Mouse (Mus musculus): ENCODE data around the gene Dennd5b. TPM values are rescaled to one million over a fixed set of nuclear protein-coding genes. Genes with fewer than 3 reads are reported as not detected.
"Not testable (repeated sequence)": the region's sequence is repeated elsewhere in the genome, so short reads cannot be mapped to it uniquely, and the experiment has no call there.

Dennd5b gene
- polyA plus RNA-seq, 1 experiment from 2014 or later = 9.6 TPM

GRCm38 (mm10) chr6:149139011-149139410, 37.5 kb upstream of the Dennd5b start:
- Histone ChIP-seq H3K4me3 (ENCODE audit: low read depth, low read length) (no peak overlapping the region), H3K4me2 (replicated peaks; ENCODE audit: low read depth) (no peak overlapping the region), H3K27me3 (replicated peaks; ENCODE audit: control insufficient read depth, insufficient read depth, low read length) (no peaks in the 10 kb centered on the region), H3K36me3 (ENCODE audit: control insufficient read depth, insufficient read depth) (no peaks in the 10 kb centered on the region), H3K4me1 (replicated peaks; ENCODE audit: control insufficient read depth, insufficient read depth, low read length) (no peaks in the 10 kb centered on the region), H3K27ac (ENCODE audit: low read depth, low read length) (no peak overlapping the region), H3K9me3 (ENCODE audit: control insufficient read depth) (no peaks in the 10 kb centered on the region), H3K9ac (ENCODE audit: low read depth, low read length) (no peak overlapping the region)
- 91% methylated on average over 3 of the region's 3 CpGs for whole genome bisulfite sequencing
- no peak for TF ChIP-seq CTCF (IDR thresholded peaks at IDR 0.05; ENCODE audit: low read depth)
- no peak for ATAC-seq

DNA sequence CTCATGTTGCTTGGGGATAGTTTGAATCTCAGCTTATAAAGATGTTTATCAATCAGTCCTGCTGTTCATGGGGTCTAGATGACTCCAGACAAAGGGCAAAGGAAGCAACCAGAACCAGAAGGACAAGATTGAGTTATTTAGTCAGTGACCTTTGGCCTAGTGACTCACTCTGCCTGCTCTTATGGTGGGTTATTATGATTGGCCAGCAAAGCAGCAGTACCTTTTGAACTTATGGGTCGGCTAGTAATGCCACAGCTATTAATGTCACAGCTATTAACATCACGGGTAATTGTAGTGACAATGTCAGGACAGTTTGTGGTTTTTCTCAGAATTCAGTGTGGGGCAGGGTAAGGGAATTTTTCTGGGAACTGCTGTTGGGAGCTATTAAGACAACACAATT, 36.5 kb upstream of the Dennd5b start:
- WGBS = 32% methylated on average over 2 of the region's 2 CpGs
- Histone ChIP-seq H3K4me1 (replicated peaks; ENCODE audit: control insufficient read depth, insufficient read depth, low read length) (no peaks in the 10 kb centered on the region), H3K27me3 (replicated peaks; ENCODE audit: control insufficient read depth, insufficient read depth, low read length) (no peaks in the 10 kb centered on the region), H3K9ac (ENCODE audit: low read depth, low read length) (no peak overlapping the region), H3K4me3 (ENCODE audit: low read depth, low read length) (no peak overlapping the region), H3K4me2 (replicated peaks; ENCODE audit: low read depth) (no peak overlapping the region), H3K36me3 (ENCODE audit: control insufficient read depth, insufficient read depth) (no peaks in the 10 kb centered on the region), H3K9me3 (ENCODE audit: control insufficient read depth) (no peaks in the 10 kb centered on the region), H3K27ac (ENCODE audit: low read depth, low read length) (no peak overlapping the region)
- no peak for TF ChIP-seq CTCF (IDR thresholded peaks at IDR 0.05; ENCODE audit: low read depth)
- peak; percentile 44; the same call in 1 of the 2 replicates for ATAC-seq

DNA sequence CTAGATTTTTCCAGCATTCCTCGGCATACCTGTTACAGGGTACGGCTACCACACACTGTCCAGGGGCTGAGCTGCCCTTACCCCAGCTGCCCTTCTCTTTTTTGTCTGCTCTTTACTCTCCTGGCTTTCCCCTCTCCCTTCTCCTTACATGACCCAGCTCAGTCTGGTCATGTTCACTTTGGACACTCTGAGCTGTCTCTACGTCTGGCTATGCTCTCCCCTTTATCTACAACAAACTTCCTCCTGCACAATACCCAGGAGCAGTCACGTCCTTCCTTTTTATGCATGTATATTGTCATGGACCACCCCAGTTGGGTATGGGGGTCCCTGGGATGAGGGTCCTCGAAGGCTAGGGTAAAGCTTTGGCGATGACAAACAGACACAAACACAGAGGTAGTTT, 34.2 kb upstream of the Dennd5b start:
- WGBS = 59% methylated on average over 6 of the region's 6 CpGs
- TF ChIP-seq CTCF (IDR thresholded peaks at IDR 0.05; ENCODE audit: low read depth) = no peak
- ATAC-seq = no peak
- H3K4me2 ChIP-seq (replicated peaks; ENCODE audit: low read depth) = no peak overlapping the region
- no peak overlapping the region for H3K9ac ChIP-seq (ENCODE audit: low read depth, low read length)
- H3K4me1 ChIP-seq (replicated peaks; ENCODE audit: control insufficient read depth, insufficient read depth, low read length) = 0 out of 2 replicates have a peak, but pooled peaks cover 2% of the 10 kb centered on the region
- no peaks in the 10 kb centered on the region for H3K9me3 ChIP-seq (ENCODE audit: control insufficient read depth)
- no peak overlapping the region for H3K4me3 ChIP-seq (ENCODE audit: low read depth, low read length)
- H3K27ac ChIP-seq (ENCODE audit: low read depth, low read length) = no peak overlapping the region
- H3K36me3 ChIP-seq (ENCODE audit: control insufficient read depth, insufficient read depth) = no peaks in the 10 kb centered on the region
- no peaks in the 10 kb centered on the region for H3K27me3 ChIP-seq (replicated peaks; ENCODE audit: control insufficient read depth, insufficient read depth, low read length)

DNA sequence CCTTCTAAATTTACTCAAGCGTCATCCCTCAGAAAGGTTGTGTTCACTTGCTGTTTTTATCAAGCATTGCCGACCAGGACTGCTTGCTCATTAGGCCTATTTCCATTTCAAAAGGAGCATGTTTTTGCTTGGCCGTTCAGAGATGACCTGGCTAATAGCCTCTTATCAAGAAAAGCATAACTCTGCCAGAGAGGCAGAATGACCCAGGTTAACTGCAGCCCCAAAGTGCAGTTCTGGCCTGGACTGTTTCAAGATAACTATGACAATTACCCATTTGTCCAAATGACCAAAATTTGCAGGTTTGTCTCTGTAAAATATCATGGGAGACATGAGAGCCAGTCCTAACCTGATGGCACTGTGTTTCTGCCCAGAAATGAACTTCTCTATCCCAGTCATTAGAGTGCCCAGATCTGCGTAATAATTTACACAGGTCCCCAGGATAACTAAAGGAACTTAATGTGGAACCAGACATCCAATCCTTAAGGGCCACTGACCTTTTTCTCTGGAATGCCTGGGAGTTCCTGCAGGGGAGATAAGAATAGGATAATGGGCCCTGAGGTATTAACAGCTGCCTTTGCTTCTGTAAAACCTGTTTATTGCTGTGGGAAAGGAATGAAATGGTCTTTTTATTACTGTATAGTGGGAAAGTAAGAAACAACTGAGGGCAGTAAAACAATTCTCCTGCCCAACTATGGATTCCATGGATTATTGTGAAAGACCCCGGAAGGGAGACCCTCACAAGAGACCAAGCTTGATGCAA, 33.1 kb upstream of the Dennd5b start:
- H3K9ac ChIP-seq (ENCODE audit: low read depth, low read length) = no peak overlapping the region

DNA sequence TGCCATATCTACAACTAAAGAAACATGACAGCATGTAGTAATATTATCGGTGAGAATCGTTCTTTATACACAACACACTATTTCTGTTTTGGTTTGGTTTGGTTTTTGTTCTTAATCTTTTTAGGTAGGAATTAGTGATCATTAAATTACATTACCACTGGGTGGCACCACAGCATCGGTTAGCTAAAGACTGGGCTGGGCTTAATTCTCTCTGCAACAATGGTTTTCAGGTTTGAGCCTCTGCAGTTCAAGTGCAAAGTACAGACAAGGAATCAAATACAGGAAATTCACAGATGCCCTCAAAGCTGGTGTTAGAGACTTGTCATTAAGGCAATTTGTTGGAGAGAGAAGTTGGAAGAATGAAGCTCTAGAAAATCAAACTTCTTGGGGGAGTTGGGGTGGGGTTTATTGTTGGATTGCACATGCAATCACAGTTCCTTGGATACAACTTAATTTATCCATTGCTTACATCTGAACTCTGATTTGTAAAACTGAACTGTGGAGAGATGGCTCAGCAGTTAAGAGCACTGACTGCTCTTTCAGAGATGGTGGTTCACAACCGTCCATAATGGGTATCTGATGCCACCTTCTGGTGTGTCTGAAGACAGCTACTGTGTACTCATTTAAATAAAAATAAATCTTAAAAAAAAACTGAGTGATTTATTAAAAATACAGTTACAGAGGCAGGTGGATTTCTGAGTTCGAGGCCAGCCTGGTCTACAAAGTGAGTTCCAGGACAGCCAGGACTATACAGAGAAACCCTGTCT, 31.0 kb upstream of the Dennd5b start:
- Histone ChIP-seq H3K4me2 (replicated peaks; ENCODE audit: low read depth) (no peak overlapping the region), H3K36me3 (ENCODE audit: control insufficient read depth, insufficient read depth) (no peaks in the 10 kb centered on the region), H3K9me3 (ENCODE audit: control insufficient read depth) (no peaks in the 10 kb centered on the region), H3K4me1 (replicated peaks; ENCODE audit: control insufficient read depth, insufficient read depth, low read length) (0 out of 2 replicates have a peak, but pooled peaks cover 2% of the 10 kb centered on the region), H3K9ac (ENCODE audit: low read depth, low read length) (no peak overlapping the region), H3K27me3 (replicated peaks; ENCODE audit: control insufficient read depth, insufficient read depth, low read length) (no peaks in the 10 kb centered on the region), H3K27ac (ENCODE audit: low read depth, low read length) (no peak overlapping the region), H3K4me3 (ENCODE audit: low read depth, low read length) (no peak overlapping the region)
- peak; percentile 92 for TF ChIP-seq CTCF (IDR thresholded peaks at IDR 0.05; ENCODE audit: low read depth)
- peak; percentile 52; the same call in 1 of the 2 replicates for ATAC-seq
- WGBS = 26% methylated on average over 5 of the region's 5 CpGs

More for the DNA sequence above, 33.1 kb upstream of the Dennd5b start:
- Histone ChIP-seq H3K4me3 (ENCODE audit: low read depth, low read length) (no peak overlapping the region), H3K27ac (ENCODE audit: low read depth, low read length) (no peak overlapping the region), H3K27me3 (replicated peaks; ENCODE audit: control insufficient read depth, insufficient read depth, low read length) (no peaks in the 10 kb centered on the region), H3K4me1 (replicated peaks; ENCODE audit: control insufficient read depth, insufficient read depth, low read length) (0 out of 2 replicates have a peak, but pooled peaks cover 2% of the 10 kb centered on the region), H3K4me2 (replicated peaks; ENCODE audit: low read depth) (no peak overlapping the region), H3K36me3 (ENCODE audit: control insufficient read depth, insufficient read depth) (no peaks in the 10 kb centered on the region), H3K9me3 (ENCODE audit: control insufficient read depth) (no peaks in the 10 kb centered on the region)
- ATAC-seq = peak; percentile 70
- TF ChIP-seq CTCF (IDR thresholded peaks at IDR 0.05; ENCODE audit: low read depth) = no peak
- 15% methylated on average over 5 of the region's 5 CpGs for WGBS

DNA sequence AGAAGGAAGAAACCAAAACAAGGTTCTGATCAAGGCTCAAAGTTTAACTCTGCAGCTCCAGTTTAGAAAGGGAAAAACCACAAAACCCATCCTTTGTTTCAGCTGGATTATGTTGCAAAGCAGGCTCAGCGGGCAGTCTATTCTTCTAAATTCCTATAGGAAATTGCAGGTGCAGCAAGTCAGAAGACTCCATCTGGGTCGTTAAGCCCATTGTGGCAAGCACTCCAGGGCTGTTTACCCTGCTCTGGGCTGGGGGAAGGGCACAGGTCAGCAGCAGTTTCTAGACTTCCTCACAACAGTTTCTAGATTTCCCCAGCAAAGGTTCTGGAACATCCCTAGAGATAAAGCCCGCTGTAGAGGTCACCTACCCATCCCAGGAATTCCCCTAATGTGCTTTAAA, 29.6 kb upstream of the Dennd5b start:
- 0 out of 2 replicates have a peak, but pooled peaks cover 2% of the 10 kb centered on the region for H3K4me1 ChIP-seq (replicated peaks; ENCODE audit: control insufficient read depth, insufficient read depth, low read length)
- H3K4me3 ChIP-seq (ENCODE audit: low read depth, low read length) = no peak overlapping the region
- H3K9me3 ChIP-seq (ENCODE audit: control insufficient read depth) = no peaks in the 10 kb centered on the region
- H3K4me2 ChIP-seq (replicated peaks; ENCODE audit: low read depth) = no peak overlapping the region
- H3K27ac ChIP-seq (ENCODE audit: low read depth, low read length) = no peak overlapping the region
- no peaks in the 10 kb centered on the region for H3K27me3 ChIP-seq (replicated peaks; ENCODE audit: control insufficient read depth, insufficient read depth, low read length)
- WGBS = 43% methylated on average over 3 of the region's 3 CpGs
- TF ChIP-seq CTCF (IDR thresholded peaks at IDR 0.05; ENCODE audit: low read depth) = no peak
- H3K36me3 ChIP-seq (ENCODE audit: control insufficient read depth, insufficient read depth) = no peaks in the 10 kb centered on the region
- no peak for ATAC-seq
- H3K9ac ChIP-seq (ENCODE audit: low read depth, low read length) = no peak overlapping the region

DNA sequence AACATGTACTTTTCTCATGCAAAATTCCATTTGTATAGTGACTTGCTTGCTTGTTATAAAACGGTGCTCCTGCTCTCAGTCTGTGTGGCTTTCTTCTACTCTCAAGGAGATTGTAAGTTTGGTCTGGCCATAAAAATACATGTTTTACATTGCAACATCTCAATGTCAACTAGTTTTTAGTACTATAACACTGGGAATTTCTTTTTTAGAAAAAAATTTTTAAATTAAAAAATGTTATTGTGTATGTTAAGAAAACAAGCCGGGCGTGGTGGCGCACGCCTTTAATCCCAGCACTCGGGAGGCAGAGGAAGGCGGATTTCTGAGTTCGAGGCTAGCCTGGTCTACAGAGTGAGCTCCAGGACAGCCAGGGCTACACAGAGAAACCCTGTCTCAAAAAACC, 28.4 kb upstream of the Dennd5b start, which contains the start of gene Gm10203:
TSS of gene Gm10203 (plus strand) at position 301 of the 400 bp plus-strand sequence.
- H3K9ac ChIP-seq (ENCODE audit: low read depth, low read length); H3K9me3 ChIP-seq (ENCODE audit: control insufficient read depth); H3K36me3 ChIP-seq (ENCODE audit: control insufficient read depth, insufficient read depth); H3K27me3 ChIP-seq (replicated peaks; ENCODE audit: control insufficient read depth, insufficient read depth, low read length); H3K4me3 ChIP-seq (ENCODE audit: low read depth, low read length); ATAC-seq; H3K27ac ChIP-seq (ENCODE audit: low read depth, low read length); H3K4me1 ChIP-seq (replicated peaks; ENCODE audit: control insufficient read depth, insufficient read depth, low read length); H3K4me2 ChIP-seq (replicated peaks; ENCODE audit: low read depth): not testable (repeated sequence)
- WGBS = 91% methylated on average over 8 of the region's 8 CpGs
